Mouse (Mus musculus) CH12.LX (cell line): ENCODE data around the gene Zfp790. TPM values are rescaled to one million over a fixed set of nuclear protein-coding genes. Genes with fewer than 3 reads are reported as not detected.

Source experiments
- DNase-seq: peaks from one replicate; pipeline ENCODE4 v3.0.0-alpha.2; 2013; ENCODE audit errors: extremely low read depth
- H3K27ac ChIP-seq: 2 replicates; pipeline ENCODE4 v1.5.1; 2012; ENCODE audit warnings: low read depth, mild to moderate bottlenecking, control low read depth, moderate library complexity; ENCODE audit not compliant: insufficient read depth
- H3K27me3 ChIP-seq: replicated peaks from 2 replicates; pipeline ENCODE3; 2012; ENCODE audit warnings: inconsistent platforms
- H3K36me3 ChIP-seq, 2 experiments: replicated peaks in 1 of 2; 2 replicates each; pipeline versions ENCODE3 to v1.6.1; 2012; ENCODE audit warnings: inconsistent platforms in 1 of 2, low read length in 1 of 2, mild to moderate bottlenecking in 1 of 2, mixed read lengths in 1 of 2, moderate library complexity in 1 of 2; ENCODE audit not compliant: control insufficient read depth in 1 of 2, insufficient read depth in 1 of 2
- H3K4me1 ChIP-seq, 2 experiments: 2 replicates each; pipeline ENCODE4 v1.6.1; 2012; ENCODE audit warnings: inconsistent platforms in 1 of 2, moderate library complexity in 1 of 2; ENCODE audit not compliant: insufficient read depth in 2 of 2, control insufficient read depth in 1 of 2
- H3K4me2 ChIP-seq: 2 replicates; pipeline ENCODE4 v1.6.1; 2012; ENCODE audit warnings: low read depth, mild to moderate bottlenecking, control low read depth; ENCODE audit not compliant: poor library complexity, insufficient read depth, severe bottlenecking
- H3K4me3 ChIP-seq, 3 experiments: fragments of 150-350 bp in 1 of 3; sonication (generic) in 1 of 3; replicated peaks in 1 of 3; 2 replicates each; pipeline versions ENCODE3 to v1.5.1; 2011 to 2012; ENCODE audit warnings: low read depth in 2 of 3, low read length in 2 of 3, mild to moderate bottlenecking in 2 of 3, moderate library complexity in 2 of 3, control low read depth in 1 of 3, improper control_type of control experiment in 1 of 3, inconsistent platforms in 1 of 3, mixed read lengths in 1 of 3; ENCODE audit not compliant: poor library complexity in 1 of 3
- H3K79me2 ChIP-seq: replicated peaks from 2 replicates; pipeline ENCODE4 v1.6.1; 2012; ENCODE audit warnings: mild to moderate bottlenecking, moderate library complexity; ENCODE audit not compliant: control insufficient read depth, poor library complexity, insufficient read depth, severe bottlenecking; ENCODE audit errors: extremely low read depth
- H3K9ac ChIP-seq: 2 replicates; pipeline ENCODE4 v1.6.1; 2012; ENCODE audit warnings: low read depth, mild to moderate bottlenecking, control low read depth, moderate library complexity; ENCODE audit not compliant: insufficient read depth
- H3K9me3 ChIP-seq: replicated peaks from 2 replicates; pipeline ENCODE3; 2012; ENCODE audit warnings: low read length, inconsistent platforms, mixed read lengths
- BHLHE40 ChIP-seq: IDR thresholded peaks from 2 replicates; pipeline ENCODE4 v1.6.1; 2011; ENCODE audit warnings: mild to moderate bottlenecking, low read depth, low read length, improper control_type of control experiment
- CHD1 ChIP-seq: IDR thresholded peaks from 2 replicates; pipeline ENCODE4 v1.6.1; 2012; ENCODE audit warnings: low read depth, low read length, improper control_type of control experiment, inconsistent platforms
- CHD2 ChIP-seq: IDR thresholded peaks from 2 replicates; pipeline ENCODE4 v1.6.1; 2011; ENCODE audit warnings: low read length, improper control_type of control experiment
- CTCF ChIP-seq, 2 experiments: IDR thresholded peaks in 1 of 2; conservative IDR thresholded peaks in 1 of 2; 2 replicates each; pipeline ENCODE4 v1.5.1; 2011 to 2012; ENCODE audit warnings: low read depth in 2 of 2, low read length in 2 of 2, improper control_type of control experiment in 1 of 2, inconsistent platforms in 1 of 2, mild to moderate bottlenecking in 1 of 2, moderate library complexity in 1 of 2
- E2F4 ChIP-seq: IDR thresholded peaks from 2 replicates; pipeline ENCODE4 v1.6.1; 2011; ENCODE audit warnings: low read depth, low read length, improper control_type of control experiment; ENCODE audit not compliant: insufficient replicate concordance
- ELF1 ChIP-seq: IDR thresholded peaks from 2 replicates; pipeline ENCODE4 v1.6.1; 2014; ENCODE audit warnings: low read depth, mild to moderate bottlenecking, inconsistent platforms, low read length, improper control_type of control experiment
- EP300 ChIP-seq: IDR thresholded peaks from 2 replicates; pipeline ENCODE4 v1.6.1; 2011; ENCODE audit warnings: low read length, improper control_type of control experiment
- ETS1 ChIP-seq: conservative IDR thresholded peaks from 2 replicates; pipeline ENCODE4 v1.6.1; 2012; ENCODE audit warnings: low read depth, mild to moderate bottlenecking, inconsistent platforms, low read length, improper control_type of control experiment, moderate library complexity
- GABPA ChIP-seq: IDR thresholded peaks from 2 replicates; pipeline ENCODE4 v1.6.1; 2012; ENCODE audit warnings: low read depth, low read length, improper control_type of control experiment, inconsistent platforms; ENCODE audit not compliant: insufficient replicate concordance
- HCFC1 ChIP-seq: IDR thresholded peaks from 2 replicates; pipeline ENCODE4 v1.6.1; 2012; ENCODE audit warnings: low read depth, mild to moderate bottlenecking, inconsistent platforms, low read length, improper control_type of control experiment
- IRF4 ChIP-seq: IDR thresholded peaks from 2 replicates; pipeline ENCODE4 v1.6.1; 2014; ENCODE audit warnings: low read depth, mild to moderate bottlenecking, inconsistent platforms, low read length, improper control_type of control experiment
- JUN ChIP-seq: IDR thresholded peaks from 2 replicates; pipeline ENCODE4 v1.6.1; 2011; ENCODE audit warnings: low read depth, mild to moderate bottlenecking, low read length, improper control_type of control experiment, moderate library complexity; ENCODE audit not compliant: insufficient read depth
- JUND ChIP-seq: conservative IDR thresholded peaks from 2 replicates; pipeline ENCODE4 v1.6.1; 2011; ENCODE audit warnings: low read depth, low read length, improper control_type of control experiment
- KAT2A ChIP-seq: IDR thresholded peaks from 2 replicates; pipeline ENCODE4 v1.6.1; 2012; ENCODE audit warnings: low read length, improper control_type of control experiment, inconsistent platforms; ENCODE audit not compliant: insufficient replicate concordance
- MAFK ChIP-seq: IDR thresholded peaks from 2 replicates; pipeline ENCODE4 v1.6.1; 2011; ENCODE audit warnings: low read length, improper control_type of control experiment; ENCODE audit not compliant: insufficient replicate concordance
- MAX ChIP-seq: IDR thresholded peaks from 2 replicates; pipeline ENCODE4 v1.6.1; 2011; ENCODE audit warnings: low read length, improper control_type of control experiment
- MAZ ChIP-seq: IDR thresholded peaks from 2 replicates; pipeline ENCODE4 v1.6.1; 2012; ENCODE audit warnings: low read depth, mild to moderate bottlenecking, inconsistent platforms, low read length, improper control_type of control experiment, moderate library complexity
- MEF2A ChIP-seq: IDR thresholded peaks from 2 replicates; pipeline ENCODE4 v1.6.1; 2014; ENCODE audit warnings: low read depth, mild to moderate bottlenecking, inconsistent platforms, low read length, improper control_type of control experiment, borderline replicate concordance
- MXI1 ChIP-seq: IDR thresholded peaks from 2 replicates; pipeline ENCODE4 v1.6.1; 2011; ENCODE audit warnings: mild to moderate bottlenecking, low read depth, low read length, improper control_type of control experiment
- MYC ChIP-seq: IDR thresholded peaks from 2 replicates; pipeline ENCODE4 v1.6.1; 2011; ENCODE audit warnings: low read depth, mild to moderate bottlenecking, improper control_type of control experiment, low read length
- NELFE ChIP-seq: IDR thresholded peaks from 2 replicates; pipeline ENCODE4 v1.6.1; 2011; ENCODE audit warnings: low read depth, low read length, improper control_type of control experiment
- NRF1 ChIP-seq: IDR thresholded peaks from 2 replicates; pipeline ENCODE4 v1.6.1; 2014; ENCODE audit warnings: low read depth, mild to moderate bottlenecking, inconsistent platforms, low read length, improper control_type of control experiment, moderate library complexity
- PAX5 ChIP-seq: IDR thresholded peaks from 2 replicates; pipeline ENCODE4 v1.6.1; 2012; ENCODE audit warnings: low read length, inconsistent platforms, mixed read lengths
- POLR2A ChIP-seq: IDR thresholded peaks from 2 replicates; pipeline ENCODE4 v1.6.1; 2011; ENCODE audit warnings: low read depth, mild to moderate bottlenecking, improper control_type of control experiment, low read length
- POLR2AphosphoS2 ChIP-seq: IDR thresholded peaks from 2 replicates; pipeline ENCODE4 v1.6.1; 2011; ENCODE audit warnings: low read depth, low read length, improper control_type of control experiment
- RAD21 ChIP-seq: IDR thresholded peaks from 2 replicates; pipeline ENCODE4 v1.6.1; 2011; ENCODE audit warnings: low read depth, mild to moderate bottlenecking, low read length, improper control_type of control experiment, moderate library complexity
- RCOR1 ChIP-seq: conservative IDR thresholded peaks from 2 replicates; pipeline ENCODE4 v1.6.1; 2012; ENCODE audit warnings: low read depth, mild to moderate bottlenecking, inconsistent platforms, low read length, improper control_type of control experiment
- SIN3A ChIP-seq: IDR thresholded peaks from 2 replicates; pipeline ENCODE4 v1.6.1; 2012; ENCODE audit warnings: low read length, improper control_type of control experiment, inconsistent platforms
- SMC3 ChIP-seq: IDR thresholded peaks from 2 replicates; pipeline ENCODE4 v1.6.1; 2011; ENCODE audit warnings: low read depth, low read length, improper control_type of control experiment
- TBP ChIP-seq: conservative IDR thresholded peaks from 2 replicates; pipeline ENCODE4 v1.6.1; 2011; ENCODE audit warnings: low read depth, low read length, improper control_type of control experiment
- TCF12 ChIP-seq: IDR thresholded peaks from 2 replicates; pipeline ENCODE4 v1.6.1; 2014; ENCODE audit warnings: low read depth, mild to moderate bottlenecking, inconsistent platforms, low read length, improper control_type of control experiment
- UBTF ChIP-seq: IDR thresholded peaks from 2 replicates; pipeline ENCODE4 v1.6.1; 2012; ENCODE audit warnings: low read depth, mild to moderate bottlenecking, inconsistent platforms, low read length, improper control_type of control experiment, moderate library complexity
- USF1 ChIP-seq: IDR thresholded peaks from 2 replicates; pipeline ENCODE4 v1.6.1; 2014; ENCODE audit warnings: low read depth, mild to moderate bottlenecking, inconsistent platforms, low read length, improper control_type of control experiment
- USF2 ChIP-seq: conservative IDR thresholded peaks from 2 replicates; pipeline ENCODE4 v1.6.1; 2011; ENCODE audit warnings: low read depth, low read length, improper control_type of control experiment
- ZKSCAN1 ChIP-seq: IDR thresholded peaks from 2 replicates; pipeline ENCODE4 v1.6.1; 2012; ENCODE audit warnings: low read depth, inconsistent platforms, low read length, improper control_type of control experiment, borderline replicate concordance
- ZMIZ1 ChIP-seq: IDR thresholded peaks from 2 replicates; pipeline ENCODE4 v1.6.1; 2012; ENCODE audit warnings: low read depth, mild to moderate bottlenecking, inconsistent platforms, low read length, improper control_type of control experiment
- ZNF384 ChIP-seq: IDR thresholded peaks from 2 replicates; pipeline ENCODE4 v1.6.1; 2012; ENCODE audit warnings: low read depth, low read length, improper control_type of control experiment, inconsistent platforms
- dilution Hi-C: fragments of 300-500 bp; cut with MboI; formaldehyde crosslinking; loops from 2 replicates; pipeline ENCODE4 v1.14.3; 2020; ENCODE audit warnings: low sequenced_read_pairs; ENCODE audit not compliant: extremely low pct_unique_long_range_greater_than_20kb, extremely low pct_ligation_motif_present
- in situ Hi-C: fragments of 300-500 bp; cut with MboI; formaldehyde crosslinking; loops from 3 replicates; pipeline ENCODE4 v1.14.3; 2019; ENCODE audit warnings: low sequenced_read_pairs, low pct_ligation_motif_present, low pct_unique_long_range_greater_than_20kb, mixed read lengths
- polyA plus RNA-seq: library from polyadenylated mRNA; unstranded; fragments of >175 nt; gene quantifications from 2 replicates; pipeline ENCODE4 v1.2.1, GENCODE M21; 2012; ENCODE audit warnings: low read depth; ENCODE audit not compliant: insufficient read length
- total RNA-seq, 2 experiments: library from RNA; depleted of rRNA; stranded (reverse); fragments of 300-350 nt in 1 of 2; fragments of >200 nt in 1 of 2; gene quantifications; 2 replicates each; pipeline ENCODE4 v1.2.3; 2012 to 2014

Zfp790 gene
- total and polyA plus RNA-seq, 3 experiments = 4.6 to 7.6 (median 5.8) TPM

GRCm38 (mm10) chr7:29767058-29767686 lies 48.7 kb upstream of the Zfp790 start:
- dilution Hi-C loops (no loop called here), in situ Hi-C loops (loop anchor here (5.0 kb wide), 1 partner anchor 40 kb away; the partner anchor contains the start of gene Catsperg2)
- TF ChIP-seq MXI1 (peak; percentile 69; the same call in 1 of the 2 replicates), MAFK (peak; percentile 24; the same call in 1 of the 2 replicates), RCOR1 (no peak), MAX (peak; percentile 66), CHD2 (peak; percentile 36; the same call in 1 of the 2 replicates), USF1 (no peak), KAT2A (peak; percentile 88; the same call in 1 of the 2 replicates), POLR2AphosphoS2 (no peak), MYC (peak; percentile 67; the same call in 1 of the 2 replicates), BHLHE40 (0 out of 2 replicates have a peak, but pooled peaks have one; percentile 29), USF2 (no peak), TCF12 (peak; percentile 53), ETS1 (no peak), ZNF384 (no peak), TBP (peak; percentile 59; the same call in 1 of the 2 replicates), UBTF (no peak), RAD21 (no peak), MEF2A (peak; percentile 16; the same call in 1 of the 2 replicates), HCFC1 (peak; percentile 94), E2F4 (no peak), MAZ (no peak), EP300 (no peak), NRF1 (no peak), GABPA (no peak; the same call in 1 of the 2 replicates), SMC3 (no peak), JUN (no peak), ZKSCAN1 (no peak), NELFE (peak; percentile 55; the same call in 1 of the 2 replicates), ELF1 (0 out of 2 replicates have a peak, but pooled peaks have one; percentile 38), CHD1 (no peak), CTCF (conservative IDR thresholded peaks at IDR 0.05 in 1 of 2, IDR thresholded peaks at IDR 0.05 in 1 of 2; ENCODE audit: low read depth in 2 of 2, low read length in 2 of 2) (no peak), PAX5 (no peak), SIN3A (peak; percentile 58; the same call in 1 of the 2 replicates), POLR2A (peak; percentile 60), IRF4 (peak; percentile 55), ZMIZ1 (0 out of 2 replicates have a peak, but pooled peaks have one; percentile 55), JUND (peak; percentile 61)
- peaks cover 2 to 41% of the 10 kb centered on the region in 2 experiments; a peak in 3 of 4 replicates for H3K4me1 ChIP-seq
- H3K4me3 ChIP-seq = peak overlapping the region; percentile 55 to 58 (median 58)
- H3K4me2 ChIP-seq = peak overlapping the region; percentile 53
- peaks cover 23% of the 10 kb centered on the region for H3K79me2 ChIP-seq
- H3K27ac ChIP-seq = peak overlapping the region; percentile 8; the same call in 1 of the 2 replicates
- H3K27me3 ChIP-seq = no peaks in the 10 kb centered on the region
- peak overlapping the region; percentile 82 for H3K9ac ChIP-seq
- peak; percentile 84 for DNase-seq
- peaks cover 3% of the 10 kb centered on the region for H3K9me3 ChIP-seq
- peaks cover 9 to 21% of the 10 kb centered on the region in 2 experiments for H3K36me3 ChIP-seq
